Mouse (Mus musculus) adrenal gland, adult 18-20 months (tissue): ENCODE results near the gene Rgs7bp. TPM values are rescaled to one million over a fixed set of nuclear protein-coding genes. Genes with fewer than 3 reads are reported as not detected.

ENCODE experiments used
- DNase-seq, 2 experiments: peaks; one replicate each; pipeline ENCODE4 v3.0.0; 2021 to 2022; ENCODE audit warnings: low spot score in 2 of 2
- long read RNA-seq, 2 experiments: library from polyadenylated mRNA; stranded (forward); transcript quantifications; one replicate each; pipeline ENCODE4 v2.0.0; 2021
- total RNA-seq, 2 experiments: library from RNA; stranded (reverse); gene quantifications; 1 replicate in 1 of 2; 2 replicates in 1 of 2; pipeline ENCODE4 v1.2.3; 2021

Gene Rgs7bp
- total RNA-seq, result 1 to 10 TPM; 1.3 to 2.2 TPM
- long read RNA-seq, experiment 1, result 0 reads
- long read RNA-seq, experiment 2, full-length matches to known transcripts, result 3 of 4 reads
- long read RNA-seq, experiment 2, partial matches to known transcripts, result 0 of 4 reads
- long read RNA-seq, experiment 2, other reads (novel, unspliced or antisense), result 1 of 4 reads

DNA sequence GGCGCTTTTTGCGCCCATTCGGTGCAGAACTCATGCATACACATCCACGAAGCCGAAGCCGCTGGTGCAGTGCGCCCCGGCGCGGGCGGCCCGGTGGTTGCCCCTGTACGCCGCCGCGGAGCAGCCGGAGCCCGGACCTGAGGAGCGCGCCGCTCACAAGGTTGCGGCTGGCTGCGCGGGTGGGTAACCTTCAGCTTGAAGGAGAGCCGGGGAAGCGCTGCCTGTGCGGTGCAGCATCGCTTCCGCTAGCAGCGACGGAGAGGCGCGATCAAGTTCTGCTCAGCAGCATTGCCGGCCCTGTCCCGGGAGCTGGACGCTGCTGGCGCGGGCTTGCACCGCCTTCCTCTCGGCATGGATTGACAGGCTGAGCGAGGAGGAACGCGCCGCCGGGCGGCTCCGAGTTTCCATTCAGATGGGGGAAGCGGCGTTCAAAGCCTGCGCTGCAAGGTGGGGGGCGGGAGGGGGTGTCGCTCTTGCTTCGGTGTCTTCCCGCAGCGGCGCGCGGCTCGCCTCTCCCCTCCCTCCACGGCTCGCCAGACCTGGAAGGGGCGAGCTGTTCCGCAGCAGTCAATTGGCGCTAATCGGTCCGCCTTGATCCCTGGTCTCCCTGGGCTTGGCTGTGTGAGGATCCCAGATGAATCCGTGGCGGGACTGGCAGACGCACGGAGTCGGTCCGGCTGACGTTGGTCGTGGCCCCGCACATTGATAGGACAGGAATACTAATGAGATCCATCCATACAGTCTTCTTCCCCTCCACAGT is at the start of gene Rgs7bp:
Gene Rgs7bp, minus strand, starts transcription at position 750 of the 760 bp plus-strand sequence.
- peak; percentile 52 to 61 for DNase-seq

- no peak for DNase-seq
These were observed 49.7 kb upstream of the Rgs7bp start for GRCm38 (mm10) chr13:105104385-105104784.

- DNase-seq, result no peak
These were observed 46.0 kb upstream of the Rgs7bp start for GRCm38 (mm10) chr13:105100705-105101104.

DNA sequence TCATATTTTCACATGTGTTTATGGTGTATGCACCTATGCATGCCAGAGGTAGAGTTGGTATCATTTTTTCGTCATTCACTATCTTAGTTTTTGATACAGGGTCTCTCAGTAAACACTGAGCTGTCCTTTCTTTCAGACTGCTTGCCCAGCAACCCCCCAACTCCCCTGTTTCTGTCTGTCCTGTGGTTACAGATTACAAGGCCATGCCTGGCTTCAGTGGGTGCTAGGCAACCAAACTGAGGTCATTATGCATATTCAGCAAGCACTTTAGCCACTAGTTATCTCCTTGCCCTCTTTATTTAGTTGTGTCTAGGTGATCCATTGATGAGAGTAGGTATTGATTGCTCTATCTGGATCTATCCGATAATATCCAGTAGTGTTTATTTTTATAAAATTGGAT is 41.6 kb upstream of the Rgs7bp start:
- DNase-seq, result no peak

- DNase-seq, result no peak
These were observed 34.5 kb upstream of the Rgs7bp start for GRCm38 (mm10) chr13:105089276-105089675.

- no peak for DNase-seq
These were observed 27.1 kb upstream of the Rgs7bp start, which contains the start of gene 4933425L06Rik for GRCm38 (mm10) chr13:105081862-105082261. Gene 4933425L06Rik (plus strand): TSS chr13:105082122.

DNA sequence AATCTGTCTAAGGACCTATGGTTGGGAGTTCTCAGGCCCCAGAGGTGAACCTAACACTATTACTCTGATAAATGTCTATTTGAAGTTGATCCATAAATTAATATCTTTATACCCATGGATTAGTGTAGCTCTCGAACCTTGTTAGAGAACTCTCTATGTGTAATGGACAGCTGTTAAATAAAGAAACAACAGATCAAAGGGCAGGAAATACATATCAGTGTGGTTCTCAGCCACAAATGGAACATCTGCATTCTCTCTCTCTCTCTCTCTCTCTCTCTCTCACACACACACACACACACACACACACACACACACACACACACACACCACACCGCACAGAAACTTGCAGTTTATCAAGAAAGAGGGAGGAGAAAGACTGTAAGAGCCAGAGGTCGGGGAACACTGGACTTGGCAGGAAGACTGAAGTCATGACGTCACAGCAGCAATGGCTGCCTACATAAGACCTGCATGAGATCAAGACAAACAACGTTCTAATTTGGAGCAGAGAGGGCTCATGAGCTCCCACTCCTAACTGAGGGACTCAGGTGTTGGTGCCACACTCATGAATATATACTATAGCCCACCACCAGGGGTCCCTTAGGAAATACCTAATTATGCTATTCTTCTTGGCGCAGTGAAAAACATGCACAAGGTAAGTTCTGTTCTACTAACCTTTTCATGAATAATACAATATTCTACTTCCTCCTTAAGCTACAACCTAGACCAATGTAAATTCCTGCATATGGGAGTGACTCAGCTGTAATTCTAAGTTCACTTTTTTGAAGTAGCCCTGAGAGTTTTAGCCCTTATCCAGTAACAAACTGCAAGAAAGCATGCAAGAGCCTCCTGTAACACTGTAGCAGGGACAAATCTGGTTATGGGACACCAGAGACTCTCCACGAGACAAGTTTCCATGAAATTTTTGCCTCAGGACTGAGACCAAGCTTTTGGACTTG is 12.4 kb upstream of the Rgs7bp start:
- no peak for DNase-seq

DNA sequence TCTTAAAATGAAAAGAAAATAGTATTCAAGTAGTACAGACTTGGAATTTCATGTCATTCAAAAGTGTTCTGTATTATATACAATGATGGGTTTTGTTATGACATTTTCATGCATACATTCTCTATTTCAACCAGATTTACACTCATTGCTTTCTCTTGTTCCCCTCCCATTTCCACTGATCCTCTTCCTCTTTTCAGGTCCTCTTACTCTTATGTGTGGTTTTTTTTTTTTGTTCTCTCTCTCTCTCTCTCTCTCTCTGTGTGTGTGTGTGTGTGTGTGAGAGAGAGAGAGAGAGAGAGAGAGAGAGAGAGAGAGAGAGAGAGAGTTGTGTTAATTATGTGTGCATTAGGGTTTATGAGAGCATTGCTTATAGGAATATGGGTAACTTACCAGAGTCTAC is 11.4 kb upstream of the Rgs7bp start:
- DNase-seq, result no peak

GRCm38 (mm10) chr13:105055374-105055773 is 644 bp upstream of the Rgs7bp start:
- DNase-seq, result no peak

DNA sequence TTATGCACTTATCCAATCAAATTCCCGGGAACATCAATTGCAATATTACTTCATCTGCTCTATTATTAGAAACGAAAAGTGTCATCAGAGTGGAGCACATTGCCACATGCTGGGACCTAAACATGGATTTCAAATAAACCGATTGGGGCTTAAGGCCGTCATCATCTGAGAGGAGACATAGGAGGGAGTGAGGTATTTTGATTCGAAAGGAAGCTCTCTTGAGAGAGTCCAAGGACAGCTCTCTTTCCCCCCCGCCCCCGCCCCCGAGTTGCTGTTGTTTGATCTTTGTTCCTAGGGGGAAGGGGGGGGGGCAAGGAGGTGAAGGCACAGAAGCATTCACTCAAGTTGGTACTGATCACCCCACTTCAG is 195 bp upstream of the Rgs7bp start:
- DNase-seq, result no peak

- no peak for DNase-seq
These were observed 1.1 kb downstream of the Rgs7bp start for GRCm38 (mm10) chr13:105053618-105054017.

DNA sequence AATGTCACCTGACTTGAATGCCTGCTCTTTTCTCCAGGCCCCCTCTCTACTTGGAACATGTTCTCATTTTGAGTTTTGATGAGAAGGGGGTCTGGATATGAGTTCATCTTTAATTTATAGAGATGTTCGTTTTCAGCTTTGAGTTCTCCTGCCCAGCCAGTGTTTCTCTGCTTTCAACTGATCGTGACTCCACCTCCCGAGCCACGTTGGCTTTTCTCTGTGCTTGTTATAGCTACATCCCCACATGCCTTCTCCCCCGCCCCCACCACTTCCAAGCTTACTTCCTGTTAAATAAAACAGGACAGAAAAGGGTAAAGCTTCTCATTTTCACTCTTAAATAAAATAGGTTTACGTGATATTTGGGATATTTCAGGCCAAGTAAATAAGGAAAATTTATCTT is 3.3 kb downstream of the Rgs7bp start:
- no peak for DNase-seq

DNA sequence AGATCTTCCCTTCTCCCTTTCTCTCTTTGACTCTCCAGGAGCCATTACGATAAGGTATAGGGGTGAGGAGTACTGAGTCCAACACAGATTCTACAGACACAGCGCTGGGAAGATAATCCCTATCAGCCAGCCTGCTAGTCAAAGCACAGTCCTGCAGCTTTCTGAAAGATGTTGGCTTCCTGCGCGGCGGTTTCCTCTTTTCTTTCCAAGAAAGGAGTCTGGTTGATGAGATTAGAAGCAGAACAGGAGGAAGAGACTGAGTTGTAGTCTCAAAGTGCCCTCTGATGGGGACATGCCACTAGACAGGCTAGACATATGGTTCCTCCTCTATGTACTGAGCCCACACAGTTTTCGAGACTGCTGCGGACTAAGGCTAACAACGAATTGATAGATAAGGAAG is 6.1 kb downstream of the Rgs7bp start:
- DNase-seq, result no peak

DNA sequence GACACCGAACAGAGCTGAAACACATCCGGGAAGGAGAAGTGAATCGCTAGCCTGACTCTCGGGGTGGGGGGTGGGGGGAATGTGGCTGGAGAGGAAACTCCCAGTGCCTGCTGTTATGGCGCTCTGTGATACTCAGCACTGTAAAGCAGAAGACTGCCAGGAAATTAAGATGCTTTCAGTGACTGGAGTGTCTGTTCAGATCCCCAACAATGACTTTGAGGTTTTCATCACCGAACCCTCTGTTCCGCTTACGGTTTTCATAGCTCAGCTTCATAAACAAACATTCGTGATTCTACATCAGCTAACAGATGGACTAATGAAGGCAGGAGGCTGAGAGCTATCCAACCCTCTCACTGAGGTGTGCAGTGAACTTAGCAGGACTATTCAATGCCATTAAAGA is 7.4 kb downstream of the Rgs7bp start:
- no peak for DNase-seq

DNA sequence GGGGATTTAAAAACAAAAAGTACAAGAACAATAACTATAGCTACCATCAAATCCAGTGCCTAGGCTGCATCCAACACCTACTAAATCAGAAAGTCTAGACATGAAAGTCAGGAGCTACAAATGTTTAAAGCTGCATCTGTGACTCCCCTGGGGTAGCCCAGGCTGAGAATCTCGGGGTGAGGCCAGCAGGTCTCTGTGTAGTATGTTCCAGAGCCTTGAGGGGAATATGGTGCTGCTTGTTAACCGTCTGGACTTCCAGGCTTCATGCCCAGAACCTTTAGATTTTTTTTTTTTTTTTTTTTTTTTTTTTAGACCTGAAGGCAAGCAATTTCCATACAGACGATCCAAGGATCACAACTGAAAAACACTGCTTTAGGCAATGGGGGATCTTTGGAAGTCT is 10.8 kb downstream of the Rgs7bp start:
- DNase-seq, result no peak

DNA sequence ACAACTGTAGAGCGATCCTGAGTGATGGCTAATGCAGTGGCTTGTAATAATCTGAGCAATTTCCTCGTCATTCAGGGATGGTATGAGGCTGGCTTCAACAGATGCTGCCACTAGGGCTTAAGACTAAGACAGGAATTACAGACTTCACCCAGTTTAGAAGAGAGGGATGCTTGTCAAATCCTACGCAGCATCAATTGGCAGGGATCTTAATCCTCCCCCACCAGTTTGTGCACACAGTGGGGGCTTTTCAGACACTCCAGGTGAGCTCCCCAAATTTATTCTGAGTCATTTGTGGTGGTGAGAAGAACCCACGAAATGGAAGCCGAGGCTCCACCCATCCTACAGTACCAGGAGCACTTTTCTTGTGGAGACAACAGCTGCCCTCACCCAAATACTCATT is 16.4 kb downstream of the Rgs7bp start:
- no peak for DNase-seq

- DNase-seq, result no peak
These were observed 16.9 kb downstream of the Rgs7bp start for GRCm38 (mm10) chr13:105037816-105038215.

- DNase-seq, result no peak
These were observed 22.8 kb downstream of the Rgs7bp start for GRCm38 (mm10) chr13:105031882-105032281.

DNA sequence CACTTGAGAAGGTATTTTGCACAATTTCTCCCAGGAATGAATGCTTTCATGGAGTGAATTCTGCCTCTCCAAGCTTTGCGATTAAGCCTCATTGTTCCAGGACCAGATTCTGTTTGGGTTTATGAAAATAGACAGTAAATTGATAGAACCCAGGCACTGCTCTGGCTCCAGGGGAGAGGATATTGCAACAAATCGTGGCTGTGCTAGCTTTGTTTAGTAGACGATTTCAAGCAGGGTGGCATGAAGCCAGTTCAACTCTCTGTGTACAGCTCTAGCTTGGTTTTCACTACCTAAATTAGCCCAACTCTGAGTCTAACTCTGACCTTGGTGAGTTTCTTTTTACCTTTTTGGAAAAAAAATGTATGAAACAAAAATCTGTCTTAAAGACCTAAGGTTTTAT is 26.5 kb downstream of the Rgs7bp start:
- DNase-seq, result no peak

DNA sequence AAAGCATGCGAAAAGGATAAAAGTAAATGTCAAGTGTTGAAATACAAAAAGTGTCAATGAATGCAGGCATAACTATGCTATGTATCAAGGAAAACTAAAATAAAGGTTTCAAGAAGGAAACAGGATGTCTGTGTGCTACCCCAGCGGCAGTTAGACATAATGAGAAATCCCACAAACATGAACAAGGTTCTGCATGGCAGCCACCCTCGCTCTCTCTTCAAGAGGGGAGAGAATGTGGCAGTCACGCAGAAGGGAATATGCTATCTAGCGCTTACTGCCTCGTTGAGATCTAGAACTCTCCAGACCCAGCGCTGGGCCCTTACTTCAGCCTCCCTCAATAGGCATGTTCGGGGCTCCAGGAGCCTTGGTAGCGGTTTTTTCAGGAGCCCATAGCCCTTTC is 38.2 kb downstream of the Rgs7bp start:
- no peak for DNase-seq

GRCm38 (mm10) chr13:105015710-105016404 is 38.9 kb downstream of the Rgs7bp start:
- DNase-seq, result no peak
